Mouse (Mus musculus) layer of hippocampus, adult 9-10 months (tissue): ENCODE data around the gene DXBay18.
"Not testable (repeated sequence)": the region's sequence is repeated elsewhere in the genome, so short reads cannot be mapped to it uniquely, and the experiment has no call there.

Experiments used
- DNase-seq: peaks from one replicate; pipeline ENCODE4 v3.0.0; 2022; ENCODE audit warnings: low spot score

Gene DXBay18

GRCm38 (mm10) chrX:73149350-73149749, at the start of gene DXBay18:
Gene DXBay18 (minus strand): TSS chrX:73149450.
- DNase-seq: not testable (repeated sequence)

- DNase-seq: not testable (repeated sequence)
These were observed 42.7 kb upstream of the DXBay18 start, which contains the start of gene Xlr3b for GRCm38 (mm10) chrX:73191934-73192333. Gene Xlr3b (plus strand): TSS chrX:73192207.

- DNase-seq: not testable (repeated sequence)
These were observed 27.6 kb upstream of the DXBay18 start, which contains the start of gene Spin2d for GRCm38 (mm10) chrX:73176889-73177288. Gene Spin2d (minus strand): TSS chrX:73176989.

- DNase-seq: not testable (repeated sequence)
These were observed 754 bp downstream of the DXBay18 start, which contains the start of gene Xlr5b for GRCm38 (mm10) chrX:73148496-73148895. Gene Xlr5b (plus strand): TSS chrX:73148796.

- not testable (repeated sequence) for DNase-seq
These were observed 6.0 kb downstream of the DXBay18 start for GRCm38 (mm10) chrX:73143218-73143618.

GRCm38 (mm10) chrX:73122859-73123829, 26.1 kb downstream of the DXBay18 start:
- DNase-seq: not testable (repeated sequence)

GRCm38 (mm10) chrX:73116747-73117146, 32.5 kb downstream of the DXBay18 start, which contains the start of gene Gm14685:
Gene Gm14685 (plus strand): TSS chrX:73117047.
- DNase-seq: not testable (repeated sequence)

- not testable (repeated sequence) for DNase-seq
These were observed 52.2 kb downstream of the DXBay18 start, which contains the start of gene Xlr3a for GRCm38 (mm10) chrX:73096941-73097508. Gene Xlr3a (minus strand): TSS chrX:73097095.
